Mouse (Mus musculus): ENCODE results near the gene Camsap3. TPM values are rescaled to one million over a fixed set of nuclear protein-coding genes. Genes with fewer than 3 reads are reported as not detected.

Camsap3 gene
- total and polyA plus RNA-seq, 3 experiments, result 0.36 to 0.51 TPM; not detected in 1

DNA sequence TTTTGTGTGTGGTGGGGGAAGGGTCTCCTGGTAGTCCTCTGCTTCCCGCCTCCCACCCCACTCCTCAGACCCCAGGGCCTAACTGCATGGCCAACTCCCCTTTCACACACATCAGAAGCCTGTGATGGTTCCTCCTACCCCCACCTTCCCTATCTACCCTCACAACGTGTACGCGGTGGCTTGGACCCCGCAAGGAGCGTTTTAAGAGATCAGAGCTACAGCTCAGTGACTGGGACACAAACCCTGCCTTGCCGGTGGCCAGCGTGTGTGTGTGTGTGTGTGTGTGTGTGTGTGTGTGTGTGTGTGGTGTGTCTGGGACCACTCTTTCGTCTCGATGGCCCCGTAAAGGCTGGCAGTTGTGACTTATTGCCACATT lies 1.2 kb downstream of the Camsap3 start:
- Histone ChIP-seq H3K9me3 (replicated peaks; ENCODE audit: low read length) (no peaks in the 10 kb centered on the region), H3K4me2 (ENCODE audit: insufficient read depth, low read depth, poor library complexity, severe bottlenecking) (peak overlapping the region; percentile 82), H3K79me2 (replicated peaks; ENCODE audit: control insufficient read depth, extremely low read depth, insufficient read depth, poor library complexity, severe bottlenecking) (no peaks in the 10 kb centered on the region), H3K36me3 (replicated peaks in 1 of 2; ENCODE audit: control insufficient read depth in 1 of 2, insufficient read depth in 1 of 2, low read length in 1 of 2) (no peaks in the 10 kb centered on the region), H3K4me3 (replicated peaks in 1 of 3; ENCODE audit: low read depth in 2 of 3, low read length in 2 of 3, poor library complexity in 1 of 3) (no peak overlapping the region), H3K4me1 (ENCODE audit: control insufficient read depth in 1 of 2, insufficient read depth in 2 of 2) (no peaks in the 10 kb centered on the region; a peak in 1 of 4 replicates), H3K27ac (ENCODE audit: insufficient read depth, low read depth) (no peak overlapping the region), H3K9ac (ENCODE audit: insufficient read depth, low read depth) (no peak overlapping the region), H3K27me3 (replicated peaks) (peaks cover 24% of the 10 kb centered on the region)
- dilution Hi-C loops (cut with MboI; ENCODE audit: extremely low pct_ligation_motif_present, extremely low pct_unique_long_range_greater_than_20kb, low sequenced_read_pairs), result no loop called here
- no peak for TF ChIP-seq MEF2A (IDR thresholded peaks at IDR 0.05; ENCODE audit: borderline replicate concordance, low read depth, low read length)
- TF ChIP-seq ELF1 (IDR thresholded peaks at IDR 0.05; ENCODE audit: low read depth, low read length), result no peak
- no peak for TF ChIP-seq MAZ (IDR thresholded peaks at IDR 0.05; ENCODE audit: low read depth, low read length)
- TF ChIP-seq POLR2AphosphoS2 (IDR thresholded peaks at IDR 0.05; ENCODE audit: low read depth, low read length), result no peak
- TF ChIP-seq UBTF (IDR thresholded peaks at IDR 0.05; ENCODE audit: low read depth, low read length), result no peak
- in situ Hi-C loops (cut with MboI; ENCODE audit: low pct_ligation_motif_present, low pct_unique_long_range_greater_than_20kb, low sequenced_read_pairs), result no loop called here
- no peak for DNase-seq (ENCODE audit: extremely low read depth)

DNA sequence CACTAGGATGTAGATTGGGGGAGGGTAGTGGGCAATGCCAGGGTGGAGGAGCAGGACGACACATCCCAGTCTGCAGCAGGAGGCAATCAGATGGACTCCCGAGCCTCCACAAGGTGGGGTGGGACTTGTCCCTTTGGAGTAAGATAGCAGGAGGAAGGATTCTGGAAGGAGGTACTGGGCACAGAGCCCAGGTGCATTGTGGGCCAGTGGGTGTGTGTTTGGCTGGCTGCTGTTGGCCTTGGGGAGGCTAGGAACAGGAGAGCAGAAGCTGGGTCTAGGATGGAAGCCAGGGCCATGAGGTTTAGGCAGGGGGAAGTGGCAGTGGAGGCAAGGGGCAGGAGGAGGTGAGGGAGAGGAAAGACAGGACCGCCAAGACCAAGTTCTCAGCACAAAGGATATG lies 6.4 kb downstream of the Camsap3 start:
- in situ Hi-C loops (cut with MboI; ENCODE audit: low pct_ligation_motif_present, low pct_unique_long_range_greater_than_20kb, low sequenced_read_pairs), result no loop called here

DNA sequence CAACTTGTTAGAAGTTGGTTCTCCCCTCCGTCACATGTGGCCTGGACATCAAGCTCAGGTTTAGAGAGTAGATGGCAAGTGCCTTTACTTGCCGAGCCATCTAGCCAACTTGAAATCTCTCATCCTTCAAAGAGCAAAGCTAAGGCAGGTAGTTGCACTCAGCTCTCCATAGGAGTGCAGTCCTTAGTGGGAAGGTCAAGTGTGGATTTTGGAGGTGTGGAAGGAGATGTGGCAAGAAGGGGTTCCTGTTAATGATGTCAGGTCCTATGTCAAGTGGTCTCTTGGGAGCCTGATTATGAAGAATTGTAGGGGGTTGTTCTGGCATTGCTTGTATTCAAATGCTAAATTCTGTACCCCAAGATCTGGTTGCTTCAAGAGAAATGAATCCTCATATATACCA lies 7.4 kb downstream of the Camsap3 start:
- Histone ChIP-seq H3K27ac (ENCODE audit: insufficient read depth, low read depth) (no peak overlapping the region), H3K36me3 (replicated peaks in 1 of 2; ENCODE audit: control insufficient read depth in 1 of 2, insufficient read depth in 1 of 2, low read length in 1 of 2) (no peaks in the 10 kb centered on the region), H3K79me2 (replicated peaks; ENCODE audit: control insufficient read depth, extremely low read depth, insufficient read depth, poor library complexity, severe bottlenecking) (no peaks in the 10 kb centered on the region), H3K4me3 (replicated peaks in 1 of 3; ENCODE audit: low read depth in 2 of 3, low read length in 2 of 3, poor library complexity in 1 of 3) (no peak overlapping the region), H3K4me1 (ENCODE audit: control insufficient read depth in 1 of 2, insufficient read depth in 2 of 2) (peaks cover 8 to 16% of the 10 kb centered on the region in 2 experiments), H3K27me3 (replicated peaks) (peaks cover 2% of the 10 kb centered on the region), H3K9ac (ENCODE audit: insufficient read depth, low read depth) (no peak overlapping the region), H3K4me2 (ENCODE audit: insufficient read depth, low read depth, poor library complexity, severe bottlenecking) (no peak overlapping the region), H3K9me3 (replicated peaks; ENCODE audit: low read length) (no peaks in the 10 kb centered on the region)
- dilution Hi-C loops (cut with MboI; ENCODE audit: extremely low pct_ligation_motif_present, extremely low pct_unique_long_range_greater_than_20kb, low sequenced_read_pairs) (no loop called here), in situ Hi-C loops (cut with MboI; ENCODE audit: low pct_ligation_motif_present, low pct_unique_long_range_greater_than_20kb, low sequenced_read_pairs) (no loop called here)
- no peak for DNase-seq (ENCODE audit: extremely low read depth)
- no peak for TF ChIP-seq GABPA (IDR thresholded peaks at IDR 0.05; ENCODE audit: insufficient replicate concordance, low read depth, low read length)

More for the DNA sequence above, 6.4 kb downstream of the Camsap3 start:
- Histone ChIP-seq H3K9ac (ENCODE audit: insufficient read depth, low read depth) (no peak overlapping the region), H3K4me3 (replicated peaks in 1 of 3; ENCODE audit: low read depth in 2 of 3, low read length in 2 of 3, poor library complexity in 1 of 3) (no peak overlapping the region), H3K27ac (ENCODE audit: insufficient read depth, low read depth) (no peak overlapping the region), H3K27me3 (replicated peaks) (peaks cover 4% of the 10 kb centered on the region), H3K36me3 (replicated peaks in 1 of 2; ENCODE audit: control insufficient read depth in 1 of 2, insufficient read depth in 1 of 2, low read length in 1 of 2) (no peaks in the 10 kb centered on the region), H3K79me2 (replicated peaks; ENCODE audit: control insufficient read depth, extremely low read depth, insufficient read depth, poor library complexity, severe bottlenecking) (no peaks in the 10 kb centered on the region), H3K4me1 (ENCODE audit: control insufficient read depth in 1 of 2, insufficient read depth in 2 of 2) (peaks cover 0 to 7% of the 10 kb centered on the region in 2 experiments; a peak in 3 of 4 replicates), H3K4me2 (ENCODE audit: insufficient read depth, low read depth, poor library complexity, severe bottlenecking) (no peak overlapping the region), H3K9me3 (replicated peaks; ENCODE audit: low read length) (no peaks in the 10 kb centered on the region)
- dilution Hi-C loops (cut with MboI; ENCODE audit: extremely low pct_ligation_motif_present, extremely low pct_unique_long_range_greater_than_20kb, low sequenced_read_pairs), result no loop called here
- no peak for DNase-seq (ENCODE audit: extremely low read depth)
- no peak for TF ChIP-seq CHD2 (IDR thresholded peaks at IDR 0.05; ENCODE audit: low read length)
- TF ChIP-seq RCOR1 (conservative IDR thresholded peaks at IDR 0.05; ENCODE audit: low read depth, low read length), result no peak
- no peak for TF ChIP-seq ZKSCAN1 (IDR thresholded peaks at IDR 0.05; ENCODE audit: borderline replicate concordance, low read depth, low read length)
- TF ChIP-seq CHD1 (IDR thresholded peaks at IDR 0.05; ENCODE audit: low read depth, low read length), result no peak
- no peak for TF ChIP-seq E2F4 (IDR thresholded peaks at IDR 0.05; ENCODE audit: insufficient replicate concordance, low read depth, low read length)
- TF ChIP-seq ZNF384 (IDR thresholded peaks at IDR 0.05; ENCODE audit: low read depth, low read length), result no peak
- TF ChIP-seq GABPA (IDR thresholded peaks at IDR 0.05; ENCODE audit: insufficient replicate concordance, low read depth, low read length), result no peak
- no peak for TF ChIP-seq POLR2A (IDR thresholded peaks at IDR 0.05; ENCODE audit: low read depth, low read length)
- no peak for TF ChIP-seq ETS1 (conservative IDR thresholded peaks at IDR 0.05; ENCODE audit: low read depth, low read length)
- no peak for TF ChIP-seq MAFK (IDR thresholded peaks at IDR 0.05; ENCODE audit: insufficient replicate concordance, low read length)
- no peak for TF ChIP-seq SIN3A (IDR thresholded peaks at IDR 0.05; ENCODE audit: low read length)
